Mouse (Mus musculus): ENCODE measurements at regions not wholly inside any gene's neighbourhood (a gene's known extent, or its start where the extent isn't known, plus 50 kb on each side); places are given as distances from the start of the nearest gene placed in this dataset.
A peak's percentile ranks its signal among the peaks of the same experiment; 100 is the strongest.

GRCm38 (mm10) chr7:37837883-37838282 is 64.4 kb upstream of the Zfp536 start:
- 86% methylated on average over 5 of the region's 5 CpGs for WGBS
- Histone ChIP-seq H3K4me3 (ENCODE audit: low read length) (no peak overlapping the region), H3K36me3 (ENCODE audit: control insufficient read depth, insufficient read depth, low read length) (no peaks in the 10 kb centered on the region), H3K27ac (ENCODE audit: low read depth, low read length) (no peak overlapping the region), H3K9me3 (ENCODE audit: control insufficient read depth, low read length) (no peaks in the 10 kb centered on the region), H3K27me3 (ENCODE audit: control insufficient read depth, insufficient read depth, low read length) (no peaks in the 10 kb centered on the region), H3K9ac (ENCODE audit: low read depth, low read length) (no peak overlapping the region), H3K4me1 (ENCODE audit: control insufficient read depth, insufficient read depth, low read length) (0 out of 2 replicates have a peak, but pooled peaks cover 7% of the 10 kb centered on the region), H3K4me2 (replicated peaks; ENCODE audit: low read depth, low read length) (no peak overlapping the region)
- ATAC-seq (ENCODE audit: low FRiP score, low TSS enrichment), result no peak

GRCm38 (mm10) chr7:37837372-37837771 is 63.9 kb upstream of the Zfp536 start:
- no peaks in the 10 kb centered on the region for H3K27me3 ChIP-seq (ENCODE audit: control insufficient read depth, insufficient read depth, low read length)
- WGBS, result 76% methylated on average over 5 of the region's 5 CpGs
- no peaks in the 10 kb centered on the region for H3K36me3 ChIP-seq (ENCODE audit: control insufficient read depth, insufficient read depth, low read length)
- no peak overlapping the region for H3K4me2 ChIP-seq (replicated peaks; ENCODE audit: low read depth, low read length)
- H3K9ac ChIP-seq (ENCODE audit: low read depth, low read length), result no peak overlapping the region
- H3K27ac ChIP-seq (ENCODE audit: low read depth, low read length), result no peak overlapping the region
- ATAC-seq (ENCODE audit: low FRiP score, low TSS enrichment), result no peak
- H3K4me1 ChIP-seq (ENCODE audit: control insufficient read depth, insufficient read depth, low read length), result 0 out of 2 replicates have a peak, but pooled peaks cover 4% of the 10 kb centered on the region
- no peak overlapping the region for H3K4me3 ChIP-seq (ENCODE audit: low read length)
- no peaks in the 10 kb centered on the region for H3K9me3 ChIP-seq (ENCODE audit: control insufficient read depth, low read length)

GRCm38 (mm10) chr7:37833420-37833819 is 60.0 kb upstream of the Zfp536 start:
- no peak overlapping the region for H3K4me3 ChIP-seq (ENCODE audit: low read length)
- no peak overlapping the region for H3K27ac ChIP-seq (ENCODE audit: low read depth, low read length)
- no peak for ATAC-seq (ENCODE audit: low FRiP score, low TSS enrichment)
- H3K27me3 ChIP-seq (ENCODE audit: control insufficient read depth, insufficient read depth, low read length), result no peaks in the 10 kb centered on the region
- no peak overlapping the region for H3K4me2 ChIP-seq (replicated peaks; ENCODE audit: low read depth, low read length)
- H3K9ac ChIP-seq (ENCODE audit: low read depth, low read length), result no peak overlapping the region
- no peaks in the 10 kb centered on the region for H3K36me3 ChIP-seq (ENCODE audit: control insufficient read depth, insufficient read depth, low read length)
- H3K4me1 ChIP-seq (ENCODE audit: control insufficient read depth, insufficient read depth, low read length), result no peaks in the 10 kb centered on the region
- no peaks in the 10 kb centered on the region for H3K9me3 ChIP-seq (ENCODE audit: control insufficient read depth, low read length)
- WGBS, result 72% methylated on average over 8 of the region's 8 CpGs

- Histone ChIP-seq H3K9ac (ENCODE audit: low read depth, low read length) (no peak overlapping the region), H3K27me3 (ENCODE audit: control insufficient read depth, insufficient read depth, low read length) (no peaks in the 10 kb centered on the region), H3K36me3 (ENCODE audit: control insufficient read depth, insufficient read depth, low read length) (no peaks in the 10 kb centered on the region), H3K4me1 (ENCODE audit: control insufficient read depth, insufficient read depth, low read length) (no peaks in the 10 kb centered on the region), H3K4me3 (ENCODE audit: low read length) (no peak overlapping the region), H3K9me3 (ENCODE audit: control insufficient read depth, low read length) (no peaks in the 10 kb centered on the region), H3K4me2 (replicated peaks; ENCODE audit: low read depth, low read length) (no peak overlapping the region), H3K27ac (ENCODE audit: low read depth, low read length) (no peak overlapping the region)
- ATAC-seq (ENCODE audit: low FRiP score, low TSS enrichment), result peak; percentile 72; the same call in 1 of the 2 replicates
- WGBS, result 47% methylated on average over 4 of the region's 4 CpGs
Observed at GRCm38 (mm10) chr7:37832322-37832721, 58.9 kb upstream of the Zfp536 start.

- WGBS, result 94% methylated on average over 5 of the region's 5 CpGs
- no peaks in the 10 kb centered on the region for H3K36me3 ChIP-seq (ENCODE audit: control insufficient read depth, insufficient read depth, low read length)
Observed at GRCm38 (mm10) chr7:37825766-37826165, 52.3 kb upstream of the Zfp536 start.

More at GRCm38 (mm10) chr7:37825766-37826165, 52.3 kb upstream of the Zfp536 start:
- no peaks in the 10 kb centered on the region for H3K9me3 ChIP-seq (ENCODE audit: control insufficient read depth, low read length)
- H3K27ac ChIP-seq (ENCODE audit: low read depth, low read length), result no peak overlapping the region
- no peak overlapping the region for H3K9ac ChIP-seq (ENCODE audit: low read depth, low read length)
- H3K27me3 ChIP-seq (ENCODE audit: control insufficient read depth, insufficient read depth, low read length), result no peaks in the 10 kb centered on the region
- H3K4me3 ChIP-seq (ENCODE audit: low read length), result no peak overlapping the region
- H3K4me1 ChIP-seq (ENCODE audit: control insufficient read depth, insufficient read depth, low read length), result no peaks in the 10 kb centered on the region
- H3K4me2 ChIP-seq (replicated peaks; ENCODE audit: low read depth, low read length), result no peak overlapping the region
- ATAC-seq (ENCODE audit: low FRiP score, low TSS enrichment), result no peak

All from kidney, embryonic 14.5 days (tissue).